Mouse (Mus musculus) monocyte, adult 2 months (primary cell): ENCODE data around the gene Rreb1.

ENCODE experiments used
- DNase-seq, 2 experiments: peaks; one replicate each; pipeline ENCODE4 v3.0.0; 2022; ENCODE audit warnings: low spot score in 2 of 2, low read depth in 1 of 2

The Rreb1 gene

DNA sequence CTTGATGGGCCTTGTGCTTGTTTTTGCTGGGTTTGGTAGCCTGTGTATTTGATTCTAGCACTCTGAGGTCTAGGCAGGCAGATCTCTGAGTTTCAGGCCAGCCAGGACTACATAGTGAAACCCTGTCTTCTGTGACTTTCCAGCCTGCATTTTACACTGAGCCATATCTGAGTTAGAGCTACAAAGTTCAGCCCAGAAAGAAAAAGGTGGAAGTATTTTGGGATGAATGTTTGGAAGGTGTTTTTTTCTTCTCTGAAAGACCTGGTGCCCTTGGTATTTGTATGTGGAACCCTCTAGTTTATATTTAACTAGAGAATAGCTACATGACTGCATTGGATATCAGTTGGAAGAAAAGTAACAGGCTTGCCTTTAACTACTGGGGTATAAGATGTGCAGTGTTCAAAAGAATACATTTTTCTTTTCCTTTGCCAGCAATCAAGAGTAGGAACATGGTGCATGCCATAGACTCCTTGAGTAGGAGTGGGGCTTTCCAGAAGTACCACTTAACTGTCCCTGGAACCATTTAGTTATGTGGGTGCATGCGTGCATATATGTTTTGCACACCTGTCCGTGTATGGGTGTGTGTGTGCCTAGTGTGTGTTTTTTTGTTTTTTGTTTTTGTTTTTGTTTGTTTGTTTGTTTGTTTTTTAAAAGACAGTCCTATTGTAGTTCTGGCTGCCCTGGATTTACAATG, 94.1 kb downstream of the Rreb1 start:
- DNase-seq, result no peak

DNA sequence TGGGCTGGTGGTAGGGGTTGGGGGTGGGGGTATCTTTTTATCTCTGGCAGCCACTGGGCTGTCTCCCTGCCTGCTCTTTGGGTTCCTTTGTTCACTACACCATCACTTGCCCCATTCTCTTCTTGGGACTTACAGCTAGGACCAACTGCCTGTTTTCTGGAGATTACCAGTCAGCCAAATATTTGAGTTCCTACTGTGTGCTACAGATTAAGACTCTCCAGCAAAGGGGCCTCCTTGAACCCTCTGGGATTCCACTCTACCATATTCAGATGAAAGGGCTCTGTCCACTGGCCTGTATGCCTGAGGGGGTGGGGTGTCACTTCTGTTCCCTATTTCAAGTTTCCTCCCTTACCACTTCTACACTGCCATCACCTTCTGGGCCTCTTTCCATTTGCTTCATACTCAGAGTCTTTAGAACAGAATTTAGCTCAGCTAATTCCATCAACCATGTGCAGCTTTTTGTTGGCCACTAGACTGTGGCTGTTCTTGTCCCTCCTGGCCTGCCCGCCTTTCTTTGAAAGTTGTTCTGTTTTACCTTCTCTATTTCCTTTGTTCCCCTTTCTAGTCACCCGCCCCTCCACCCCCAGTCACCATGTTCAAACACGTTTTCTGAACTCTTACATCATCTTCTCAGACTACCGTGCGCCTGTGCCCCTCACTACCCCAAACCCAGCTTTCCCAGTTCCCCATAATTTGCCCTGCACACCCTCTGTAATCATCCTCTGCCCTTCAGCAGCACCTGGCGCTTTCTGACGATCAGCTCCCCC, 95.1 kb downstream of the Rreb1 start:
- DNase-seq, result peak; percentile 27 to 29

DNA sequence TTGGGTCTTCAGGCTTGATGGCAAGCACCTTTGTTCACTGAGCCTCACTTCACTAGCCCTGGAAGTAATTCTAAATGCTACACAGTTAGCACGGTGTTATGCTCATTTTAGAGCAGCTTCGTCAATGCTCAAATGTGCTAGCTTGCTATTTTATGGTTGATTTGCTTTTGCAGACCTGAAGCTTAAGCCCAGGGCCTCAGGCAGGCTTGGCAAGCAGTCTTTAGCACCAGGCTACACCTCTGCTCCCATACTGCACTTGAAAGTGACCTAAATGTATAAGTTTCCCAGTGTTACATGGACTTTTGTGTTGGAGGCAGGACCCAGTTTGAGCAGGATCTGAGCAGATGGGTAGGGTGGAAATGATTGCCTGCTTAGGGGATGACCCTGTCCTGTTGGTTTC, 97.7 kb downstream of the Rreb1 start:
- DNase-seq, result no peak

DNA sequence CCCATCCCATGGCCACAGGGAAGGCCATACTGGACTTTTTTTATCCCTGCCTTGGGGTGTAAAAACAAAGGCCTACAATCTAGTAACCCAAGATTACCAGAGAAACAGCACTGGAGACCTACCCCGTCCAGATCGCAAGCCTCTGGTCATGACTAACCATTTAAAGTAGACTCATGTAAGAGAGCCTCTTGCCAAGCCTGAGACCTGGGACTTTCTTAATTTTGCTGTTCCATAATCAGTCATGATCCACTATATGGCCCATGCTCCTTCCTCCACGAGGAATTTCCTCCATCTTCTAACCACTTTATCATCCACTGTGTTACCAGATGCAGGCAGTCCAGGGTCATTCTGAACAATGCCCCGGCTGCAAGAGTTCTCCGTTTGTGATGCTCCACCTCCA, 98.2 kb downstream of the Rreb1 start:
- DNase-seq, result no peak

DNA sequence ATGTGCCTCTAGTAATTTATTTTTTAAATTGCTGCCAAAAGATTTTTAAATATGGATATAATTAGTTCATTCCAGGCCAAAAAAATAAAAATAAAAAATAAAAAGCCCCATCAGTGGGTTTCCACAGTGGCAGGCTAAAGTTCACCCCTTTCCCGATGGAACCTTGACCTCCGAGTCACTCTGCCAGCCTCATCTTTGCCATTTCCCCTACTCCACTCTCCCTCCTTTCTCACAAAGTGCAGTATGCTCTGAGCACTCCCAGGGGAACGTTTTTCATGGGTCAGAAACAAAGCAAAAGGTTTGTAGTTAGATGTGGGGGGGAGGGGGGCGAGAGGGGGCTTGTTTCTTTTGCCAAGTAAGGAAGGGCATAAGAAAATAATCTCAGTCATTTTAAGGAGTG, 98.6 kb downstream of the Rreb1 start:
- no peak for DNase-seq

DNA sequence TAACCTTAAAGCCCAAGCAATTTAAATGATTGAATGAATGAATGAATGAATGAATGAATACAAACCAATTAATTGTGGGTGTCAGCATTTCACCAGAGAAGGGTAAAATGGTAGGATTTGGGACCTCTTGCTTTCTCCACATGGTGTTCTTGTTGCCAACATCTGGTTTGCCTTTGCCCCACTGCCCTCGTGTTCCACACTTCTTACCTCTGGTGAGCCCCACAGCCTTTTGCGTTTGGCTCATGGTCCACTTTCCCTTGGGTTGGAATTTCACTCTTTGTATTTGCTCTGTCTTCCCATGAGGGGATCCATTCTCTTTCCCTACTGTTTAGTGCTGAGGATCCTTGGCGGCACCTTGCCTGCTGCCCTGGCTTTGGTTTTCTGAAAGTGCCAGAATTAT, 99.0 kb downstream of the Rreb1 start:
- DNase-seq, result no peak

DNA sequence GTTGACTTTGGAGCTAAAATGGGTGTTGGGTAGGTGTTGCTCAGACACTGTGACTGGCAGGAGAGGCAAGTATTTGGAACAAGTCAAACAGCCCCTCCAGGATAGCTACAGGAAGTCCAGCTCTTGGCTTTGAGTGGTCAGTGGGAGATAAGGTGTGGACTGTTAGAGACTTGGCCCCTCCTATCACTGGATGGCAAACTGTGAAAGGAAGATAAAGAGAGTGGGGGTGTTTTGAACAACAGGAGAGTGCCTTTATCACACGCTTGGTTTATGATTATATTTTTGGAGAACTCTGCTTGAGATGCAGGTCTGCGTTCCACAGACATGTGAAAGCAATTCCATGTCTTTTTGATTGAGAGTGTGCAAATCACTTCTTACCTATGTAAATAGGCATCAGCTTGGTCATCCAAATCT, 100.7 kb downstream of the Rreb1 start:
- no peak for DNase-seq

DNA sequence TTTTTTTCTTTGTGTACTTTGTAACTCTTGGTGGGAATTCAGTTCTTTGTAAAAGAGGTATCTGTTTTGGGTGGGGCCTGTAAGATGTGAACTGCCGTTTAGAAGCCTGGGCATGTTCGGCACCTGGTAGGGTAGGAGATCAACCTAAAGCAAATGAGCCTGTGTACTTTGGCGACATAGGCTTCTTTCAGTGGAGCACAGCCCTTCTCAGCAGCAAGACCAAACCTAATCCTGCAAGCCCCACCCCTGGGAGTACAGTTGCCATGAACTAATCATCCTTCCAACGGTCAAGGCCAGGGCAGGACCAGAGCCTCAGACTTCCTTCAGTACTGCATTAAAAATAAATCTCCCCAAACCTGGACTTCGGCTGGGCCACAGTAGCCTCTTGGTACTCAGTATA, 101.4 kb downstream of the Rreb1 start:
- DNase-seq, result no peak

DNA sequence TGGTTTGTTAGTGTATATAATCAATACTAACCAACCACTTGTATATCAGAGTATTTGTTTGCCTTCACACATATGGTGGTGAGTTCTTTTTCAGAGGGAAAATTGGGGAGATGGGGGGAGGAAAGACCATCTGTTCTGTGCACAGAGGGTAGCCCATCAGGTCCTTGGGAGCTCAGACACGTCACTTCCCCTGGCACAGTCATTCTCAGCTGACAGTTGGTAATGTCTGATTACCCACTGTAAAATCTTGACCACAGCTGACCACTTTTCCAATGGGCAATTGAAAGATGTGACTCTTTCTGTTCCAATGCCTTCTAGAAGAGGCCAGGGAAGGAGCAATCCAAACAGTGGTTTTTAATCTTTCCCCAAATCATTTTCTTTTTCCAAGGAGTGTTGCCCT, 101.8 kb downstream of the Rreb1 start:
- DNase-seq, result no peak

DNA sequence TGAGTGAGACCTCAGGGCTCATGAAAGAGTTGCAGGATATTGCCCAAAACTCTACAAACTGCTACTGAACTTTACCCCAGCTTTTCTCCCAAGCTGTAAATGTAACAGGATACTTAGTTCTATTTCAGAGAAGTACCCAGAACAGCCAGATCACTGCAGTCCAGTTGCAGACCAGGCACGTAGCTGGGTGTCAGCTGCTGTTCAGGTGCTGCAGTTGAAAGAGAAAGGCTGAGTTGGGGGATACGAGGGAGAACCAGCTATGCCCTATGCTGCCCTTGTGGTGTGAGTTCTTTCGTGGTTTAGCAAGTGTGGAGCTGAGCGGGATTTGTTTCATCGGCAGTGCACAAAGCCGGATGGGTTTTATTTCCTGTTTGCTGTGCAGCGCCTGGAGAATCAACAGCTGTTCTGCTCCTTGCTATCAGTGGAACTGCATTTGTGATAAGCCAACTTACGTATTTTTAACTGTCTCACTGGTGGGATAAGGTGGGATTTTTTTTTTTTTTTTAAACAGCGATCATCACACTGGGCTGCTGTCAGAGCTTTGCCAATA, 102.5 kb downstream of the Rreb1 start:
- DNase-seq, result no peak

DNA sequence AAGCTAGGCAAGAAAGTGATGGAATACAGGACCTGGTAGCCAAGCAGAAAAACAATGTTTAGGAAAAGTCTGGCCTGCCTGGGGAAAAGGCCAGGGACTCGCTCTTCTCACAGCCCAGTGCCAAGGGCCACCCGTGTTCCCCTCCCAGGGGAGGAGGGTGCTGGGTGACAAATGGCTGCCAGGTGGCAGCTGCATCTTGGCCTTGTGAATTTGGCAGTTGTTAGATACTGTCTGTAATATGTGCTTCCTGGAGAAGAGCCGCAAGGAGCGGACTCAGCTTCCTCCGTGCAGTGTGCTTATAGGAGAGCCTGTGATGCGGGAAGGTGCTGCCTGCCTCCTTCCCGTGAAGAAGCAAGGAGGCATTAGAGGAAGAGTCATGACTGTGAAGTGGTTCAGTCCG, 104.3 kb downstream of the Rreb1 start:
- DNase-seq, result no peak

DNA sequence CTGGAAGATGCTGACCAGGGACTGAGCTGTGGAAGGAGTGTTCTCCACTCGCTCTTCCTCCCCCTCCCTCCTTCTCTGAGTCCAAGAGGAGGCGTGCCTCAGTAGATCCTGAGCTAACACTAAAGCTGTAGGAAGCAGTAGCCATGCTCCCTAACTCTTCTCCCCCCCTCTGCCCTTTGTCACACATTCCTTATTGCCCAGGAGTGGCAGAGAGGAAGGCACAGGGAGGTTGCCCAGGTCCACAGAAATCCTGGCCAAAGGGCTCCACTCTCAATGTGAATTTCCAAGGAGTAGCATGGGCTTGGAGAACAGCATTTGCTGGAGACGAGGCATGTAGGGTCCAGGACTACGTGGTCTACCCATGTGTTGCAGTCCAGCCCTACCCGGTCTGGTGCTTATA, 104.8 kb downstream of the Rreb1 start:
- no peak for DNase-seq

DNA sequence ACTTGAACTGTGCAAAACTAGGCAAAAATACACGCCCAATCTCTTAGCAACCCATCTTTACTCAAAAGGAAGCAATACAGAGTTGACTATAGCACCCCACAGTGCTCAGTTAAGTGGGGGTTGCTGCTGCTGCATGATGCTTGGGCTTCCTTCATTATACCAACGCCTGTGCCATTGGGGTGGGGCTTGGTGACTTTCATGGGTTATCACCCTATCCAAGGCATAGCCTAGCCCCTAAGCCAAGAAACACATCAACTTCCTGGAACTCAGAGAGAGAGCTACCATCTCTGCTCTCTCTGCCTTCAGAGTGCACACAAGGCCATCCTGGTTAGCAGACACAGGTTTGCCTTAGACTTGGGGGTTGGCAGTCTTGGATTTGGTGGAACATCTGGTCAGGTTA, 107.2 kb downstream of the Rreb1 start:
- no peak for DNase-seq

DNA sequence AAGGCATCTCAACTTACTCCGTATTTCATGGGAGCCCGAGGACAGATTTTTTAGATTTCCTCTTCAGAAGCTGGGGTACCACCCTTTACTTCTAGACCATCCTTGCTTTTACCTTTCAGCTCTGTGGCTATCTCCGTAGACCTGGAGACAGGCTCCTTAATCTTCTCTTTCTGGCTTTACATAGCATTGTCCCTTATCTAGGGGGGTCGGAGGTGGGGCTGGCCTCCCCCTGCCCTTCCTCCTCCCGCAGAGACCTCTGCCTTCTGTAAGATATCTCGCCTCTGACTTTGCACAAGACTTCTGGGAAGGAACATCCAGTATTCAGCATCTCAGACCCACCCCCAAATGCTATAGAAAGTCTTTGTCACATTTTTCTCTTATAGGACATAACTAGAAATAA, 107.8 kb downstream of the Rreb1 start:
- DNase-seq, result no peak

DNA sequence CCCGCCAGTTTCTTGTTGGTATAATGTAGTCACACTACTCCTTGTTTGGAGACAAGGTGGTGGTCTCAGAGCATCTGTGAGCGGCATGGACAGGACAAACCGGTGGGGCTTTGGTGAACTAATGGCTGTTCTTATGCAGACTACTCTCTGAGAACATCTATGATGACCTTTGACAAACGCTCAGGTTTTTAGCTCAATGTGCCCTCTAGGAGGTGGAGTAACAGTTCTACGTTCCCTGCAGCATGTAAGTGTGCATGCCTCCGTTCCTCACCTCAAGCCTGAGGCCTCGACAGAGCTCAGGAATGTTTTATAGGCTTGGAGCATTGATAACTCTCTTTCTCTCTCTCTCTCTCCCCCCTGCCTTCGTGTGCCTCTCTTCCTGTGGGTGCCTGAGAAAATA, 116.6 kb downstream of the Rreb1 start:
- no peak for DNase-seq

DNA sequence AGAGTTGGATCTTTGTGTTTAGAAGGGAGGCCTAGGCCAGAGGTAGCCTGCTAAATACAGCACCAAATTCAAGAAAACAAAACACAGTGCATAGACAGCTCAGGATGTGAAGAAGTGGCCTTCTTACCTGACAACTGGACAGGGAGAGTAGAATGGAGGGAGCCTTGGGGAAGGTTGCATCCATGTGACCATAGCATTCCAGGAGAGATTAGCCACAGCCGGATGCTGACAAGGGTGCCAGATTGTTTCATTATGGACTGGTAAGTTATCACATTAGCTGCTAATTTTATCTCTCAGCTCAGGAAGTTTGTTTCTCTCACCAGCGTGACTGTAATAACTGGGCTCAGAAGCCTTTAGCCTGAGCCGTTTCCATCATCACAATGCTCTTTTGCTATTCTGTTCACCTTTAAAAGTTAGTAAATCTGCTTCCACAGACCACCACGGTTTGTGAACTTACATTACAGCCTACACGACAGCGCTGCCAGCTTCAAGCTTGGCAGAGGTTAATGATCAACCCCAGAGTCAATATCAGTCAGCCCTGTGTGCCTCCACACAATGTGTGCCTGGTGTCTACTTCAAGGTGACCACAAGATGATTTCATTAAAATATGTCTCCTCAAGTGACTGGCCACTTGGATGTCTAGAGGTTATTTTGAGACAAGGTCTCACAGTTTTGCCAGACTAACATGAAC, 117.5 kb downstream of the Rreb1 start:
- no peak for DNase-seq

DNA sequence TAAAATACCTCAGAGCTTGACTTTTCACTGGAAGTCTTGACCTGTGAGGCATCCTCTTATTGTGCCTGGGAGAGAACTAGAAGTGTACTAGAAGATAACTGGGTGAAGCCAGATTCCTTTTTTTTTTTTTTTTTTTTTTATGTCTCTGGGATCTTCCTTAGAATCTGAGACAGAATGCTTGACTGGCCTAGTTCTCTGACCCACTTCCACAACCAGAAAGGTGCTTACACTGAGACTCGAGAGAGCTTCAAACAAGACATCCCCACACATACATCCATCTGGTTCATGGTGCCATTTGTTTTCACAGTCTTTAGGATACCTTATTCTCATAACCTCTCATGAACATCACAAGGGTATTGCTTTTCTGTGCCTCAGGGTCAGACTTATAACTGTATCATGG, 118.2 kb downstream of the Rreb1 start:
- DNase-seq, result no peak

DNA sequence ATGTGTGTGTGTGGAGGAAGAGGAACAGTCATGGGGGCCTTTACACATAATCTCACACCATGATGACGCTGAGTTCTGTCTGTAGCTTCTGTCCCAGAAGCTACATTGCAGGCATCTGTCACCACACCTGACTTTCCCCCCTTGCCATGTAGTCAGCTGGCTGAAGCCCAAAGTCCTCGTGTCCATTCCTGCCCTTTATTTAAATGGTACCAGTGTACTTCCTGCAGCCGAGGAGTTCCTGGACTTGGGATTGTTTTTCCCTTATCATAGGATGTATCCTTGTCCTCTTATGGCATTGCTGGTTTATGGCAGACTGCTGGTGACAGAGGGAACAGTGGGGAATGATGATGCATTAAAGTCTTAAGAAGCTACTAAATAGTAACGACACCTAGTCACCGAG, 120.6 kb downstream of the Rreb1 start:
- DNase-seq, result no peak

DNA sequence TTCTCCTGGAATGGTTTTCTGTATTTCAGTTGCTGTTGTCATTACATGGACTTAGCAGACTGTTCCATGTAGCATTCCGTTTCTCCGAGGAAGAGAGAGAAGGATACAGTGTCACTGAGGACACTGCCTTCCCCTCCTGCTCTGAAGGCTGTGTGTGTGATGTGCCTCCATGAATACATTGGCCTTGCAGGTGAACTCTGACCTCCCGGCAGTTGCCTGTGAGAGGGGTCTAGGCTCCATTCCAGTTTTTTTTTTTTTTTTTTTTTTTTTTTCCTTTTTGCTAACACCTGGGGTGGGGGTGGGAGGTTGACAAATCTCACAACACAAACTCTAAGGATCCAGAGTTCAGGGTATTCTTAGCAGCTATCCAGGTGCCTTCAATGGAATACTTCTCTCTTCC, 124.8 kb downstream of the Rreb1 start:
- no peak for DNase-seq

DNA sequence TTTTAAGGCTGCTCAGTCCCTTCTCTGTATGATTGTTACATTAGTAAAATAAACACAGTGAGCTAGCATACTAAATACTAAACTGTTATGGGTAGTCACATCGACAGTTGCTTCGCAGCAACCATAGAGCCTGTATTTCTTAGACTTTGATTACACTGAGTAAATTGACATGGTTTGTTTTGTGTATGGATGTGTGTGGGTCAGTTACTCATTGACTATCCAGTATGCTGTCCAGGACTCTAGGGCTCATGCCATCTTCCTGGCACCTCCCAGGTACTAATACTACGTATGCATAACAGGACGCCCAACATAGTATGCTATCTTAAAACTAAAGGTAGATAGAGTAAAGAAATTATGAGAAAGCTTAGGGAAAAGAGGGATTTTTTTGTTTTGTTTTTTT, 125.3 kb downstream of the Rreb1 start:
- DNase-seq, result no peak

DNA sequence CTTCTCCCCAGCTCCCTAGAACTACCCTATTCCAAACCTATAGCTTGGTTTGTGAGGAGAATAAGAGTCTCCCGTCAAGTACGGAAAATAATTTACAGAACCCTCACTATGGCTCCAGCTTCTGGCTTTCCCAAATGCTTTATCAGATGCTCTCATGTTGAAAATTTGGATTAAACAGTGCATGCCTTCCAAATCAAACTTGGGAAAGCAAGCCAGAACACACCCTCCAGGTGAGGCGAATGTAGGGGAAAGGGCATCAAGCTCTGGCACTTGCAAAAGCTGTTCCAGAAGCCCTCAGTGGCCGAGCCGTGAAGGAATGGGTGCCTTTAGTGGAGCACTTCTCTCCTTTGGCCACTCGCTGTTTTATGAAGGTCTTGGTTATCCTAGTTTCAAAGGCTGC, 126.2 kb downstream of the Rreb1 start:
- DNase-seq, result no peak

DNA sequence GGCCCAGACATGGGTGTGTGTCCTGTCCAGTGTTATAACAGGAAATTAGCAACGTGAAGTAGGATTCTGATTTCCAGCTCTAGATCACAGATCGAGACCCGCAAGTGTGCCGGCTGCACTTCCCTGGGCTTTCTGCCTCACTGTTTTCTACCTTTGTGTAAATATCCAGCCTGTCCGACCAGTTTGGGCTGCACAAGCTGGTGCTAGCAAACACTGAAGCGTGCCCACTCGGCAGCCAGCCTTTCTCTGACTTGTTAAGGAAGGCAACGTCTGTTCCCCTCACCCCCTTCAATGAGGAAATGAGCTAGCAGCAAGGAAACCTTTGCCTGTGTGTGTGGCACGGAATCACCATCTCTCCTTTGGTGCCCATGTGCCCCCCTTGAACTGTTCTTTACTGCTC, 129.9 kb downstream of the Rreb1 start:
- DNase-seq, result no peak
